Mouse (Mus musculus): ENCODE data around the gene Slc38a7. TPM values are rescaled to one million over a fixed set of nuclear protein-coding genes. Genes with fewer than 3 reads are reported as not detected.

Slc38a7 gene
- polyA plus RNA-seq, 1 experiment from 2014 or later: 39.9 TPM

- H3K27ac ChIP-seq (ENCODE audit: low read depth, low read length): no peak overlapping the region
- no peak overlapping the region for H3K9ac ChIP-seq (ENCODE audit: low read depth, low read length)
- no peak overlapping the region for H3K4me3 ChIP-seq (ENCODE audit: low read depth, low read length)
- WGBS: 79% methylated on average over 6 of the region's 6 CpGs
- ATAC-seq: no peak
- H3K27me3 ChIP-seq (replicated peaks; ENCODE audit: control insufficient read depth, insufficient read depth, low read length): no peaks in the 10 kb centered on the region
- TF ChIP-seq CTCF (IDR thresholded peaks at IDR 0.05; ENCODE audit: low read depth): no peak
- no peaks in the 10 kb centered on the region for H3K9me3 ChIP-seq (ENCODE audit: control insufficient read depth)
- H3K36me3 ChIP-seq (ENCODE audit: control insufficient read depth, insufficient read depth): peaks cover 3% of the 10 kb centered on the region; the same call in 1 of the 2 replicates
- no peak overlapping the region for H3K4me2 ChIP-seq (replicated peaks; ENCODE audit: low read depth)
- H3K4me1 ChIP-seq (replicated peaks; ENCODE audit: control insufficient read depth, insufficient read depth, low read length): peaks cover 7% of the 10 kb centered on the region; the same call in 1 of the 2 replicates
These were observed 835 bp upstream of the Slc38a7 start for GRCm38 (mm10) chr8:95854174-95854573.

- Histone ChIP-seq H3K4me2 (replicated peaks; ENCODE audit: low read depth) (peak overlapping the region; percentile 68), H3K4me1 (replicated peaks; ENCODE audit: control insufficient read depth, insufficient read depth, low read length) (peaks cover 7% of the 10 kb centered on the region; the same call in 1 of the 2 replicates), H3K9me3 (ENCODE audit: control insufficient read depth) (no peaks in the 10 kb centered on the region), H3K36me3 (ENCODE audit: control insufficient read depth, insufficient read depth) (peaks cover 11% of the 10 kb centered on the region; the same call in 1 of the 2 replicates), H3K27ac (ENCODE audit: low read depth, low read length) (peak overlapping the region; percentile 51), H3K4me3 (ENCODE audit: low read depth, low read length) (peak overlapping the region; percentile 58), H3K9ac (ENCODE audit: low read depth, low read length) (peak overlapping the region; percentile 58; the same call in 1 of the 2 replicates), H3K27me3 (replicated peaks; ENCODE audit: control insufficient read depth, insufficient read depth, low read length) (no peaks in the 10 kb centered on the region)
- ATAC-seq: peak; percentile 86
- 31% methylated on average over 4 of the region's 4 CpGs for WGBS
- peak; percentile 53 for TF ChIP-seq CTCF (IDR thresholded peaks at IDR 0.05; ENCODE audit: low read depth)
These were observed 1.0 kb downstream of the Slc38a7 start for GRCm38 (mm10) chr8:95852290-95852689.

- Histone ChIP-seq H3K4me3 (ENCODE audit: low read depth, low read length) (no peak overlapping the region), H3K4me1 (replicated peaks; ENCODE audit: control insufficient read depth, insufficient read depth, low read length) (peaks cover 7% of the 10 kb centered on the region; the same call in 1 of the 2 replicates), H3K27ac (ENCODE audit: low read depth, low read length) (no peak overlapping the region), H3K36me3 (ENCODE audit: control insufficient read depth, insufficient read depth) (peaks cover 25% of the 10 kb centered on the region), H3K9ac (ENCODE audit: low read depth, low read length) (no peak overlapping the region), H3K4me2 (replicated peaks; ENCODE audit: low read depth) (no peak overlapping the region), H3K9me3 (ENCODE audit: control insufficient read depth) (no peaks in the 10 kb centered on the region), H3K27me3 (replicated peaks; ENCODE audit: control insufficient read depth, insufficient read depth, low read length) (no peaks in the 10 kb centered on the region)
- ATAC-seq: no peak
- no peak for TF ChIP-seq CTCF (IDR thresholded peaks at IDR 0.05; ENCODE audit: low read depth)
- 93% methylated on average over 2 of the region's 2 CpGs for WGBS
These were observed 3.0 kb downstream of the Slc38a7 start for GRCm38 (mm10) chr8:95850326-95850725.

GRCm38 (mm10) chr8:95848734-95849464 is 4.4 kb downstream of the Slc38a7 start:
- no peaks in the 10 kb centered on the region for H3K9me3 ChIP-seq (ENCODE audit: control insufficient read depth)
- no peak overlapping the region for H3K9ac ChIP-seq (ENCODE audit: low read depth, low read length)
- no peaks in the 10 kb centered on the region for H3K27me3 ChIP-seq (replicated peaks; ENCODE audit: control insufficient read depth, insufficient read depth, low read length)
- TF ChIP-seq CTCF (IDR thresholded peaks at IDR 0.05; ENCODE audit: low read depth): no peak
- no peak overlapping the region for H3K27ac ChIP-seq (ENCODE audit: low read depth, low read length)
- H3K4me1 ChIP-seq (replicated peaks; ENCODE audit: control insufficient read depth, insufficient read depth, low read length): peaks cover 7% of the 10 kb centered on the region; the same call in 1 of the 2 replicates
- ATAC-seq: no peak
- 90% methylated on average over 19 of the region's 19 CpGs for WGBS
- H3K36me3 ChIP-seq (ENCODE audit: control insufficient read depth, insufficient read depth): peaks cover 38% of the 10 kb centered on the region
- H3K4me3 ChIP-seq (ENCODE audit: low read depth, low read length): no peak overlapping the region
- no peak overlapping the region for H3K4me2 ChIP-seq (replicated peaks; ENCODE audit: low read depth)

GRCm38 (mm10) chr8:95848061-95848551 is 5.2 kb downstream of the Slc38a7 start:
- Histone ChIP-seq H3K4me3 (ENCODE audit: low read depth, low read length) (no peak overlapping the region), H3K36me3 (ENCODE audit: control insufficient read depth, insufficient read depth) (peaks cover 46% of the 10 kb centered on the region), H3K9me3 (ENCODE audit: control insufficient read depth) (no peaks in the 10 kb centered on the region), H3K27me3 (replicated peaks; ENCODE audit: control insufficient read depth, insufficient read depth, low read length) (no peaks in the 10 kb centered on the region), H3K4me1 (replicated peaks; ENCODE audit: control insufficient read depth, insufficient read depth, low read length) (peaks cover 7% of the 10 kb centered on the region; the same call in 1 of the 2 replicates), H3K27ac (ENCODE audit: low read depth, low read length) (no peak overlapping the region), H3K9ac (ENCODE audit: low read depth, low read length) (no peak overlapping the region), H3K4me2 (replicated peaks; ENCODE audit: low read depth) (no peak overlapping the region)
- ATAC-seq: no peak
- 74% methylated on average over 24 of the region's 24 CpGs for WGBS
- TF ChIP-seq CTCF (IDR thresholded peaks at IDR 0.05; ENCODE audit: low read depth): no peak

GRCm38 (mm10) chr8:95845026-95845425 is 8.3 kb downstream of the Slc38a7 start:
- no peak for ATAC-seq
- TF ChIP-seq CTCF (IDR thresholded peaks at IDR 0.05; ENCODE audit: low read depth): no peak
- Histone ChIP-seq H3K4me3 (ENCODE audit: low read depth, low read length) (no peak overlapping the region), H3K4me2 (replicated peaks; ENCODE audit: low read depth) (no peak overlapping the region), H3K9me3 (ENCODE audit: control insufficient read depth) (no peaks in the 10 kb centered on the region), H3K27ac (ENCODE audit: low read depth, low read length) (no peak overlapping the region), H3K9ac (ENCODE audit: low read depth, low read length) (no peak overlapping the region), H3K36me3 (ENCODE audit: control insufficient read depth, insufficient read depth) (peaks cover 66% of the 10 kb centered on the region), H3K27me3 (replicated peaks; ENCODE audit: control insufficient read depth, insufficient read depth, low read length) (no peaks in the 10 kb centered on the region), H3K4me1 (replicated peaks; ENCODE audit: control insufficient read depth, insufficient read depth, low read length) (no peaks in the 10 kb centered on the region)
- WGBS: 93% methylated on average over 7 of the region's 7 CpGs
